In the genomic region with DNA sequence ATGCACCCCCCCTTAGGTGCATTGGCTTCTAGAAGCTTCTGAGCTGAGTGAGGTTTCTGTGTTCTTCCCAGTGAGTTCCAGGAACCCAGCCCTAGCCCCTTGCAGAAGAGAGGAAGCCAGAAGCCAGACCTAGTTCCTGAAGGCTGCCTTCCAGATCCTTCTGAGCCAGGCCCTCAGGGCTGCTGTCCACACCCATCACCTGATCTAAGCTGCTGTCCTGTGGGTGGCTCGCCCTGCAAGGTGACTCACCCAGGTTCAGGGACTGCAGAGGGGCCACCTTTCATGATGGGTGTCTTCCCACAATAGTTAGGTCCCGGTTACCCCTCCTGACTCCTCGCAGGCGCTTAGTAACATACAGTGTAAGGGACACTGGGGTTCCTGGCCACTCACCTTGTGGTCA, we compare ENCODE assay signal across 20 mouse cellular contexts. TPM values are rescaled to one million over a fixed set of nuclear protein-coding genes. Genes with fewer than 3 reads are reported as not detected.
DNase-seq lines count a peak whose midpoint lies in the region; ATAC-seq and TF ChIP-seq lines count a peak whose summit lies in the region.
"Had no signal": no experiment of that assay in that cellular context is flagged by ENCODE, and none has a peak within 500 bp of the region (broad histone marks: within the 10 kb centered on the region; RNA-seq: fewer than 3 reads in every experiment).

No protein-coding gene starts in this region.

- peaks cover 16% of the 10 kb centered on the region for H3K4me1 ChIP-seq in heart, adult 2 months (ENCODE audit: control insufficient read depth, insufficient read depth, low read length)
- H3K4me1 ChIP-seq in lung, postnatal 0 days (ENCODE audit: insufficient read depth, low read depth, low read length), result peaks cover 13% of the 10 kb centered on the region; the same call in 1 of the 2 replicates
- peaks cover 22% of the 10 kb centered on the region for H3K4me1 ChIP-seq in lung, adult 2 months (ENCODE audit: control insufficient read depth, insufficient read depth, low read length)
- peaks cover 40% of the 10 kb centered on the region for H3K4me1 ChIP-seq in liver, embryonic 11.5 days (replicated peaks; ENCODE audit: control insufficient read depth, insufficient read depth, low read length)
- peaks cover 4% of the 10 kb centered on the region for H3K4me1 ChIP-seq in stomach, postnatal 0 days (replicated peaks; ENCODE audit: control insufficient read depth, insufficient read depth)

- H3K27me3 ChIP-seq in heart, adult 2 months (ENCODE audit: control insufficient read depth, insufficient read depth, low read length), result no peaks in the 10 kb centered on the region
- no peaks in the 10 kb centered on the region for H3K27me3 ChIP-seq in lung, postnatal 0 days (replicated peaks; ENCODE audit: insufficient read depth, low read length)
- H3K27me3 ChIP-seq in liver, embryonic 11.5 days (replicated peaks; ENCODE audit: control insufficient read depth, insufficient read depth, low read length), result no peaks in the 10 kb centered on the region
- no peaks in the 10 kb centered on the region for H3K27me3 ChIP-seq in stomach, postnatal 0 days (ENCODE audit: control insufficient read depth, insufficient read depth, low read length)
- H3K27me3 ChIP-seq: neural tube, embryonic 12.5 days had no signal

- ATAC-seq in lung, postnatal 0 days, result no peak
- ATAC-seq in liver, embryonic 11.5 days (replicated peaks; ENCODE audit: low FRiP score), result no peak
- ATAC-seq in stomach, postnatal 0 days (ENCODE audit: low FRiP score, low TSS enrichment), result peak; percentile 62
- ATAC-seq: forebrain, postnatal 0 days had no signal

- TF ChIP-seq EP300 in heart, adult 2 months (IDR thresholded peaks at IDR 0.05; ENCODE audit: insufficient read depth, low read depth, low read length), result no peak
- TF ChIP-seq EP300 in lung, postnatal 0 days (IDR thresholded peaks at IDR 0.05), result no peak
- no peak for TF ChIP-seq EP300 in stomach, postnatal 0 days (optimal IDR thresholded peaks at IDR 0.05)

- H3K9me3 ChIP-seq in lung, postnatal 0 days (ENCODE audit: low read length), result no peaks in the 10 kb centered on the region
- no peaks in the 10 kb centered on the region for H3K9me3 ChIP-seq in liver, embryonic 11.5 days (ENCODE audit: control insufficient read depth, low read length)
- H3K9me3 ChIP-seq in stomach, postnatal 0 days (ENCODE audit: control insufficient read depth, low read length), result no peaks in the 10 kb centered on the region
- H3K9me3 ChIP-seq: neural tube, embryonic 12.5 days had no signal

- no peak overlapping the region for H3K9ac ChIP-seq in heart, adult 2 months (ENCODE audit: low read depth, low read length)
- 0 out of 2 replicates have a peak overlapping the region, but pooled peaks have one; percentile 8 for H3K9ac ChIP-seq in lung, postnatal 0 days (replicated peaks; ENCODE audit: low read depth)
- peak overlapping the region; percentile 22; the same call in 1 of the 2 replicates for H3K9ac ChIP-seq in liver, embryonic 11.5 days (ENCODE audit: low read depth, low read length)
- H3K9ac ChIP-seq in stomach, postnatal 0 days (ENCODE audit: low read length), result no peak overlapping the region; the same call in 1 of the 2 replicates
- H3K9ac ChIP-seq: forebrain, postnatal 0 days; neural tube, embryonic 12.5 days had no signal

- intact Hi-C loops in heart, adult 2 months (cut with DNase I), result no loop called here
- intact Hi-C loops in heart, postnatal 14 days (cut with DNase I), result no loop called here
- intact Hi-C loops in left cerebral cortex, postnatal 4 days (cut with DNase I), result no loop called here

- DNase-seq in heart, adult 2 months, result no peak
- DNase-seq in heart, postnatal 14 days, result no peak
- no peak for DNase-seq in lung, postnatal 0 days (ENCODE audit: low spot score)
- no peak for DNase-seq in lung, adult 2 months
- DNase-seq in liver, embryonic 11.5 days (ENCODE audit: low spot score), result no peak
- DNase-seq in stomach, postnatal 0 days (ENCODE audit: low spot score), result peak; percentile 52
- DNase-seq in left cerebral cortex, adult 8-10 months (ENCODE audit: low spot score in 2 of 2), result no peak
- DNase-seq in left cerebral cortex, postnatal 4 days, result no peak
- DNase-seq: adrenal gland, adult 8-10 months; cerebellum, adult 18-20 months; forebrain, postnatal 0 days; gastrocnemius, postnatal 10 days had no signal

- H3K79me2 ChIP-seq in heart, adult 2 months (replicated peaks; ENCODE audit: control insufficient read depth, insufficient read depth, low read length), result no peaks in the 10 kb centered on the region

- 84% methylated on average over 4 of the region's 4 CpGs for WGBS in heart, adult 2 months
- WGBS in lung, postnatal 0 days, result 87% methylated on average over 4 of the region's 4 CpGs
- WGBS in lung, adult 2 months, result 83% methylated on average over 4 of the region's 4 CpGs
- WGBS in liver, embryonic 11.5 days, result 95% methylated on average over 4 of the region's 4 CpGs
- 67% methylated on average over 4 of the region's 4 CpGs for WGBS in stomach, postnatal 0 days

- H3K4me2 ChIP-seq in lung, postnatal 0 days (replicated peaks; ENCODE audit: low read depth, low read length), result no peak overlapping the region
- H3K4me2 ChIP-seq in liver, embryonic 11.5 days, result no peak overlapping the region
- no peak overlapping the region for H3K4me2 ChIP-seq in stomach, postnatal 0 days (replicated peaks; ENCODE audit: low read depth)
- H3K4me2 ChIP-seq: neural tube, embryonic 12.5 days had no signal

- TF ChIP-seq CTCF in heart, adult 2 months (IDR thresholded peaks at IDR 0.05), result no peak
- no peak for TF ChIP-seq CTCF in lung, postnatal 0 days (IDR thresholded peaks at IDR 0.05)
- TF ChIP-seq CTCF in lung, adult 2 months (IDR thresholded peaks at IDR 0.05; ENCODE audit: insufficient read depth, low read length), result no peak
- no peak for TF ChIP-seq CTCF in stomach, postnatal 0 days (IDR thresholded peaks at IDR 0.05; ENCODE audit: low read depth)

- H3K27ac ChIP-seq in heart, adult 2 months, result peak overlapping the region; percentile 64
- H3K27ac ChIP-seq in lung, postnatal 0 days (ENCODE audit: low read length), result no peak overlapping the region
- H3K27ac ChIP-seq in liver, embryonic 11.5 days (ENCODE audit: low read depth, low read length), result no peak overlapping the region
- H3K27ac ChIP-seq in stomach, postnatal 0 days (replicated peaks), result peak overlapping the region; percentile 82
- H3K27ac ChIP-seq: neural tube, embryonic 12.5 days had no signal

- no peak overlapping the region for H3K4me3 ChIP-seq in heart, adult 2 months
- H3K4me3 ChIP-seq in lung, postnatal 0 days (ENCODE audit: low read depth, low read length), result no peak overlapping the region
- no peak overlapping the region for H3K4me3 ChIP-seq in lung, adult 2 months (replicated peaks; ENCODE audit: extremely low read depth, low read depth, low read length)
- H3K4me3 ChIP-seq in liver, embryonic 11.5 days (ENCODE audit: low read depth, low read length), result no peak overlapping the region
- no peak overlapping the region for H3K4me3 ChIP-seq in stomach, postnatal 0 days (ENCODE audit: low read depth, low read length)
- H3K4me3 ChIP-seq: neural tube, embryonic 12.5 days had no signal

- no peaks in the 10 kb centered on the region for H3K36me3 ChIP-seq in heart, adult 2 months (ENCODE audit: control insufficient read depth, insufficient read depth, low read length)
- H3K36me3 ChIP-seq in lung, postnatal 0 days (ENCODE audit: insufficient read depth, low read length), result no peaks in the 10 kb centered on the region; the same call in 1 of the 2 replicates
- peaks cover 24% of the 10 kb centered on the region for H3K36me3 ChIP-seq in liver, embryonic 11.5 days (ENCODE audit: control insufficient read depth, insufficient read depth, low read length)
- H3K36me3 ChIP-seq in stomach, postnatal 0 days (ENCODE audit: control insufficient read depth, insufficient read depth, low read length), result 0 out of 2 replicates have a peak, but pooled peaks cover 3% of the 10 kb centered on the region

- TF ChIP-seq POLR2A in heart, adult 2 months (IDR thresholded peaks at IDR 0.05; ENCODE audit: insufficient read depth, low read depth, low read length), result no peak
- no peak for TF ChIP-seq POLR2A in lung, adult 2 months (IDR thresholded peaks at IDR 0.05; ENCODE audit: borderline replicate concordance, extremely low read depth, low read depth, low read length)

RNA-seq across cellular contexts. Expression of a gene that starts 6.4 kb away (rescaled TPM):
- total RNA-seq in heart, adult 2 months (2021), result 10 to 100 TPM; 56.9 to 64.2 TPM
- 54.1 and 68.3 TPM in 2 replicates for polyA plus RNA-seq in heart, adult 2 months (2012; rRNA removed)
- total RNA-seq in heart, postnatal 14 days (2021), result 10 to 100 TPM; 75.0 to 76.5 TPM
- 95.9 and 104 TPM in 2 replicates for polyA plus RNA-seq in lung, postnatal 0 days (2015; fragmentation: Nextera tagmentation; extraction: Ambion mirVana)
- polyA plus RNA-seq in lung, adult 2 months (2012; rRNA removed), result 75.2 and 76.3 TPM in 2 replicates
- polyA plus RNA-seq in liver, embryonic 11.5 days (2014; fragmentation: Nextera tagmentation; extraction: Ambion mirVana), result 342 and 357 TPM in 2 replicates
- polyA plus RNA-seq in stomach, postnatal 0 days (2015; fragmentation: Nextera tagmentation; extraction: Ambion mirVana), result 141 and 147 TPM in 2 replicates
- 10 to 100 TPM; 61.5 to 65.0 (median 63.0) TPM for total RNA-seq in left cerebral cortex, adult 8-10 months (2022)
- 10 to 100 TPM; 85.2 to 93.7 TPM for total RNA-seq in left cerebral cortex, postnatal 4 days (2021)

RNA-seq across cellular contexts. Expression of a gene that starts 19.2 kb away (rescaled TPM):
- 10 to 100 TPM; 39.7 to 48.4 TPM for total RNA-seq in heart, adult 2 months (2021)
- polyA plus RNA-seq in heart, adult 2 months (2012; rRNA removed), result 35.5 and 44.8 TPM in 2 replicates
- total RNA-seq in heart, postnatal 14 days (2021), result 10 to 100 TPM; 38.4 to 46.8 TPM
- 32.9 and 34.4 TPM in 2 replicates for polyA plus RNA-seq in lung, postnatal 0 days (2015; fragmentation: Nextera tagmentation; extraction: Ambion mirVana)
- 32.2 and 33.7 TPM in 2 replicates for polyA plus RNA-seq in lung, adult 2 months (2012; rRNA removed)
- 33.7 and 34.6 TPM in 2 replicates for polyA plus RNA-seq in liver, embryonic 11.5 days (2014; fragmentation: Nextera tagmentation; extraction: Ambion mirVana)
- 23.3 and 25.2 TPM in 2 replicates for polyA plus RNA-seq in stomach, postnatal 0 days (2015; fragmentation: Nextera tagmentation; extraction: Ambion mirVana)
- total RNA-seq in left cerebral cortex, adult 8-10 months (2022), result 10 to 100 TPM; 11.2 to 17.0 (median 13.4) TPM
- 10 to 100 TPM; 29.7 to 30.5 TPM for total RNA-seq in left cerebral cortex, postnatal 4 days (2021)

RNA-seq across cellular contexts. Expression of a gene that starts 19.3 kb away (rescaled TPM):
- total RNA-seq in heart, adult 2 months (2021), result 100 to 1,000 TPM; 123 to 127 TPM
- polyA plus RNA-seq in heart, adult 2 months (2012; rRNA removed), result 66.2 and 109 TPM in 2 replicates
- total RNA-seq in heart, postnatal 14 days (2021), result 100 to 1,000 TPM; 159 to 162 TPM
- polyA plus RNA-seq in lung, postnatal 0 days (2015; fragmentation: Nextera tagmentation; extraction: Ambion mirVana), result 107 and 109 TPM in 2 replicates
- polyA plus RNA-seq in lung, adult 2 months (2012; rRNA removed), result 378 and 717 TPM in 2 replicates
- polyA plus RNA-seq in liver, embryonic 11.5 days (2014; fragmentation: Nextera tagmentation; extraction: Ambion mirVana), result 43.0 and 47.2 TPM in 2 replicates
- polyA plus RNA-seq in stomach, postnatal 0 days (2015; fragmentation: Nextera tagmentation; extraction: Ambion mirVana), result 78.3 and 108 TPM in 2 replicates
- total RNA-seq in left cerebral cortex, adult 8-10 months (2022), result 100 to 1,000 TPM; 206 to 222 (median 214) TPM
- 100 to 1,000 TPM; 146 to 158 TPM for total RNA-seq in left cerebral cortex, postnatal 4 days (2021)

RNA-seq across cellular contexts. Expression of a gene that starts 23.9 kb away (rescaled TPM):
- total RNA-seq in heart, adult 2 months (2021), result not detected
- polyA plus RNA-seq in heart, adult 2 months (2012; rRNA removed), result 0.06 and 0.12 TPM in 2 replicates
- under 1 TPM; 0.10 to 0.12 TPM for total RNA-seq in heart, postnatal 14 days (2021)
- polyA plus RNA-seq in lung, postnatal 0 days (2015; fragmentation: Nextera tagmentation; extraction: Ambion mirVana), result 0.04 and 0.07 TPM in 2 replicates
- 0.03 TPM in 1 of 2 replicates, not detected in the other for polyA plus RNA-seq in lung, adult 2 months (2012; rRNA removed)
- polyA plus RNA-seq in liver, embryonic 11.5 days (2014; fragmentation: Nextera tagmentation; extraction: Ambion mirVana), result not detected in 2 replicates
- 0.05 TPM in 1 of 2 replicates, not detected in the other for polyA plus RNA-seq in stomach, postnatal 0 days (2015; fragmentation: Nextera tagmentation; extraction: Ambion mirVana)
- total RNA-seq in left cerebral cortex, adult 8-10 months (2022), result under 1 TPM in 1 of 4 experiments, not detected in 3; 0.07 TPM
- total RNA-seq in left cerebral cortex, postnatal 4 days (2021), result under 1 TPM; 0.40 to 0.50 TPM
- total RNA-seq: gastrocnemius, postnatal 10 days; heart, postnatal 25 days had no signal
- polyA plus RNA-seq: embryonic facial prominence, embryonic 11.5 days; G1E; limb, embryonic 11.5 days; lung, embryonic 16.5 days had no signal

RNA-seq across cellular contexts. Expression of a gene that starts 38.9 kb away (rescaled TPM):
- not detected for total RNA-seq in heart, adult 2 months (2021)
- not detected in 2 replicates for polyA plus RNA-seq in heart, adult 2 months (2012; rRNA removed)
- total RNA-seq in heart, postnatal 14 days (2021), result not detected
- 0.50 and 0.54 TPM in 2 replicates for polyA plus RNA-seq in lung, postnatal 0 days (2015; fragmentation: Nextera tagmentation; extraction: Ambion mirVana)
- 0.43 and 1.2 TPM in 2 replicates for polyA plus RNA-seq in lung, adult 2 months (2012; rRNA removed)
- polyA plus RNA-seq in liver, embryonic 11.5 days (2014; fragmentation: Nextera tagmentation; extraction: Ambion mirVana), result 0.15 TPM in 1 of 2 replicates, not detected in the other
- 29.7 and 32.2 TPM in 2 replicates for polyA plus RNA-seq in stomach, postnatal 0 days (2015; fragmentation: Nextera tagmentation; extraction: Ambion mirVana)
- not detected for total RNA-seq in left cerebral cortex, adult 8-10 months (2022)
- total RNA-seq in left cerebral cortex, postnatal 4 days (2021), result not detected
- total RNA-seq: adrenal gland, adult 8-10 months; forebrain, postnatal 0 days; gastrocnemius, postnatal 10 days; heart, postnatal 25 days; layer of hippocampus, postnatal 10 days had no signal
- polyA plus RNA-seq: C2C12; embryonic facial prominence, embryonic 11.5 days; forebrain, postnatal 0 days; limb, embryonic 11.5 days; lung, embryonic 16.5 days; neural tube, embryonic 12.5 days had no signal

Comparison
In these comparisons a context has a peak if more than half of its experiments do, and no peak if none do; other contexts are left out.
1. H3K27ac ChIP-seq: peak in heart, adult 2 months (single experiment) and stomach, postnatal 0 days (single experiment); none in lung, postnatal 0 days (single experiment) and liver, embryonic 11.5 days (single experiment).
2. H3K9ac ChIP-seq: peak in lung, postnatal 0 days (single experiment) and liver, embryonic 11.5 days (single experiment); none in heart, adult 2 months (single experiment) and stomach, postnatal 0 days (single experiment).